Mouse (Mus musculus): Measurements from ENCODE around the gene Raver1. TPM values are rescaled to one million over a fixed set of nuclear protein-coding genes. Genes with fewer than 3 reads are reported as not detected.

The Raver1 gene
- polyA plus RNA-seq, 1 experiment: 20.5 TPM

- 7% methylated on average over 15 of the region's 15 CpGs for WGBS
- Histone ChIP-seq H3K4me1 (ENCODE audit: control insufficient read depth, insufficient read depth, low read length) (peaks cover 2% of the 10 kb centered on the region; the same call in 1 of the 2 replicates), H3K4me3 (replicated peaks; ENCODE audit: control insufficient read depth, low read depth, low read length) (no peak overlapping the region), H3K27ac (ENCODE audit: control insufficient read depth, insufficient read depth, low read depth, low read length, poor library complexity) (no peak overlapping the region)
- no peak for TF ChIP-seq POLR2A (IDR thresholded peaks at IDR 0.05; ENCODE audit: borderline replicate concordance, control insufficient read depth, low read depth, low read length)
- no peak for TF ChIP-seq CTCF (IDR thresholded peaks at IDR 0.05; ENCODE audit: control insufficient read depth, insufficient read depth, low read length)
Measured at GRCm38 (mm10) chr9:21100447-21101161, 8.8 kb upstream of the Raver1 start.

- H3K4me1 ChIP-seq (ENCODE audit: control insufficient read depth, insufficient read depth, low read length): no peaks in the 10 kb centered on the region; the same call in 1 of the 2 replicates
- H3K27ac ChIP-seq (ENCODE audit: control insufficient read depth, insufficient read depth, low read depth, low read length, poor library complexity): no peak overlapping the region
Measured at GRCm38 (mm10) chr9:21097793-21098192, 6.0 kb upstream of the Raver1 start.

GRCm38 (mm10) chr9:21095958-21096357 lies 4.2 kb upstream of the Raver1 start:
- Histone ChIP-seq H3K27ac (ENCODE audit: control insufficient read depth, insufficient read depth, low read depth, low read length, poor library complexity) (no peak overlapping the region), H3K4me3 (replicated peaks; ENCODE audit: control insufficient read depth, low read depth, low read length) (no peak overlapping the region), H3K4me1 (ENCODE audit: control insufficient read depth, insufficient read depth, low read length) (no peaks in the 10 kb centered on the region; the same call in 1 of the 2 replicates)
- 96% methylated on average over 4 of the region's 4 CpGs for WGBS
- TF ChIP-seq POLR2A (IDR thresholded peaks at IDR 0.05; ENCODE audit: borderline replicate concordance, control insufficient read depth, low read depth, low read length): no peak
- TF ChIP-seq CTCF (IDR thresholded peaks at IDR 0.05; ENCODE audit: control insufficient read depth, insufficient read depth, low read length): no peak

More at GRCm38 (mm10) chr9:21097793-21098192, 6.0 kb upstream of the Raver1 start:
- H3K4me3 ChIP-seq (replicated peaks; ENCODE audit: control insufficient read depth, low read depth, low read length): no peak overlapping the region
- no peak for TF ChIP-seq POLR2A (IDR thresholded peaks at IDR 0.05; ENCODE audit: borderline replicate concordance, control insufficient read depth, low read depth, low read length)
- TF ChIP-seq CTCF (IDR thresholded peaks at IDR 0.05; ENCODE audit: control insufficient read depth, insufficient read depth, low read length): no peak
- 59% methylated on average over 8 of the region's 8 CpGs for WGBS

- Histone ChIP-seq H3K4me1 (ENCODE audit: control insufficient read depth, insufficient read depth, low read length) (peaks cover 2% of the 10 kb centered on the region; the same call in 1 of the 2 replicates), H3K27ac (ENCODE audit: control insufficient read depth, insufficient read depth, low read depth, low read length, poor library complexity) (no peak overlapping the region), H3K4me3 (replicated peaks; ENCODE audit: control insufficient read depth, low read depth, low read length) (no peak overlapping the region)
- WGBS: 89% methylated on average over 9 of the region's 9 CpGs
- TF ChIP-seq CTCF (IDR thresholded peaks at IDR 0.05; ENCODE audit: control insufficient read depth, insufficient read depth, low read length) (no peak), POLR2A (IDR thresholded peaks at IDR 0.05; ENCODE audit: borderline replicate concordance, control insufficient read depth, low read depth, low read length) (no peak)
Measured at GRCm38 (mm10) chr9:21093423-21093822, 1.6 kb upstream of the Raver1 start.

- under 1% methylated on average over 24 of the region's 24 CpGs for WGBS
- no peak for TF ChIP-seq CTCF (IDR thresholded peaks at IDR 0.05; ENCODE audit: control insufficient read depth, insufficient read depth, low read length)
- TF ChIP-seq POLR2A (IDR thresholded peaks at IDR 0.05; ENCODE audit: borderline replicate concordance, control insufficient read depth, low read depth, low read length): no peak
- Histone ChIP-seq H3K4me1 (ENCODE audit: control insufficient read depth, insufficient read depth, low read length) (peaks cover 2% of the 10 kb centered on the region; the same call in 1 of the 2 replicates), H3K4me3 (replicated peaks; ENCODE audit: control insufficient read depth, low read depth, low read length) (peak overlapping the region; percentile 80), H3K27ac (ENCODE audit: control insufficient read depth, insufficient read depth, low read depth, low read length, poor library complexity) (peak overlapping the region; percentile 86)
Measured at GRCm38 (mm10) chr9:21090972-21091706, 669 bp downstream of the Raver1 start.

GRCm38 (mm10) chr9:21090537-21090936 lies 1.3 kb downstream of the Raver1 start:
- peak overlapping the region; percentile 80 for H3K4me3 ChIP-seq (replicated peaks; ENCODE audit: control insufficient read depth, low read depth, low read length)
- no peak for TF ChIP-seq POLR2A (IDR thresholded peaks at IDR 0.05; ENCODE audit: borderline replicate concordance, control insufficient read depth, low read depth, low read length)
- no peak overlapping the region for H3K27ac ChIP-seq (ENCODE audit: control insufficient read depth, insufficient read depth, low read depth, low read length, poor library complexity)
- WGBS: 94% methylated on average over 1 of the region's 1 CpGs
- peaks cover 2% of the 10 kb centered on the region; the same call in 1 of the 2 replicates for H3K4me1 ChIP-seq (ENCODE audit: control insufficient read depth, insufficient read depth, low read length)

GRCm38 (mm10) chr9:21083324-21083723 lies 8.5 kb downstream of the Raver1 start:
- no peak overlapping the region for H3K4me3 ChIP-seq (replicated peaks; ENCODE audit: control insufficient read depth, low read depth, low read length)
- H3K4me1 ChIP-seq (ENCODE audit: control insufficient read depth, insufficient read depth, low read length): no peaks in the 10 kb centered on the region
- H3K27ac ChIP-seq (ENCODE audit: control insufficient read depth, insufficient read depth, low read depth, low read length, poor library complexity): no peak overlapping the region
- WGBS: 43% methylated on average over 3 of the region's 3 CpGs
- TF ChIP-seq CTCF (IDR thresholded peaks at IDR 0.05; ENCODE audit: control insufficient read depth, insufficient read depth, low read length) (no peak), POLR2A (IDR thresholded peaks at IDR 0.05; ENCODE audit: borderline replicate concordance, control insufficient read depth, low read depth, low read length) (no peak)

- Histone ChIP-seq H3K27ac (ENCODE audit: control insufficient read depth, insufficient read depth, low read depth, low read length, poor library complexity) (no peak overlapping the region), H3K4me1 (ENCODE audit: control insufficient read depth, insufficient read depth, low read length) (no peaks in the 10 kb centered on the region), H3K4me3 (replicated peaks; ENCODE audit: control insufficient read depth, low read depth, low read length) (no peak overlapping the region)
- 90% methylated on average over 9 of the region's 9 CpGs for WGBS
- TF ChIP-seq POLR2A (IDR thresholded peaks at IDR 0.05; ENCODE audit: borderline replicate concordance, control insufficient read depth, low read depth, low read length): no peak
- no peak for TF ChIP-seq CTCF (IDR thresholded peaks at IDR 0.05; ENCODE audit: control insufficient read depth, insufficient read depth, low read length)
Measured at GRCm38 (mm10) chr9:21081127-21081526, 10.7 kb downstream of the Raver1 start.
